Mouse (Mus musculus) spleen, adult 2 months (tissue): Measurements from ENCODE around the gene Adgrf3. TPM values are rescaled to one million over a fixed set of nuclear protein-coding genes. Genes with fewer than 3 reads are reported as not detected.

Experiments
- DNase-seq, 2 experiments: peaks; one replicate each; pipeline versions ENCODE4 v3.0.0 to v3.0.0-alpha.2; 2012 to 2021; ENCODE audit warnings: low spot score in 2 of 2, low read depth in 1 of 2
- H3K27ac ChIP-seq: fragments of 200-500 bp; 2 replicates; pipeline ENCODE4 v1.5.1; 2012; ENCODE audit warnings: low read length, inconsistent platforms; ENCODE audit not compliant: insufficient read depth
- H3K27me3 ChIP-seq: fragments of 200-500 bp; 2 replicates; pipeline ENCODE4 v1.6.1; 2012; ENCODE audit warnings: mild to moderate bottlenecking, moderate library complexity, low read length, inconsistent platforms; ENCODE audit not compliant: control insufficient read depth, insufficient read depth
- H3K36me3 ChIP-seq: fragments of 200-500 bp; 2 replicates; pipeline ENCODE4 v1.6.1; 2012; ENCODE audit warnings: mild to moderate bottlenecking, low read length, inconsistent platforms; ENCODE audit not compliant: control insufficient read depth, insufficient read depth
- H3K4me1 ChIP-seq: fragments of 200-500 bp; 2 replicates; pipeline ENCODE4 v1.6.1; 2011; ENCODE audit warnings: inconsistent platforms; ENCODE audit not compliant: control insufficient read depth, insufficient read depth, insufficient read length
- H3K4me3 ChIP-seq: fragments of 200-500 bp; 2 replicates; pipeline ENCODE4 v1.5.1; 2011; ENCODE audit warnings: mild to moderate bottlenecking, inconsistent platforms; ENCODE audit not compliant: insufficient read depth, insufficient read length; ENCODE audit errors: extremely low read depth
- CTCF ChIP-seq: fragments of 200-500 bp; IDR thresholded peaks from 2 replicates; pipeline ENCODE4 v1.5.1; 2011; ENCODE audit warnings: mild to moderate bottlenecking, inconsistent platforms; ENCODE audit not compliant: insufficient read depth, insufficient read length, insufficient replicate concordance; ENCODE audit errors: extremely low read depth
- POLR2A ChIP-seq: fragments of 200-500 bp; IDR thresholded peaks from 2 replicates; pipeline ENCODE4 v1.6.1; 2011; ENCODE audit warnings: low read depth, low read length, inconsistent platforms
- WGBS: fragments of 180-500 bp; shearing (Covaris S2); methylation state at CpG from one replicate; pipeline ENCODE4 v1.1.7; 2018; 5-methylcytosine and 5-hydroxymethylcytosine counted together
- polyA plus RNA-seq: library from polyadenylated mRNA; depleted of rRNA; stranded (reverse); fragments of >200 nt; gene quantifications from 2 replicates; pipeline ENCODE4 v1.2.3, GENCODE M21; 2012; rRNA removed

Adgrf3 gene
- polyA plus RNA-seq, 1 experiment, result 0.08 TPM

- no peak overlapping the region for H3K27ac ChIP-seq
- 89% methylated on average over 1 of the region's 1 CpGs for whole genome bisulfite sequencing
- H3K4me1 ChIP-seq, result no peaks in the 10 kb centered on the region; the same call in 1 of the 2 replicates
- DNase-seq, result no peak
- H3K4me3 ChIP-seq, result no peak overlapping the region
- H3K36me3 ChIP-seq, result no peaks in the 10 kb centered on the region; the same call in 1 of the 2 replicates
- no peaks in the 10 kb centered on the region for H3K27me3 ChIP-seq
- no peak for TF ChIP-seq CTCF
- TF ChIP-seq POLR2A, result no peak
Measured at GRCm38 (mm10) chr5:30152413-30152812, 53.1 kb downstream of the Adgrf3 start.

GRCm38 (mm10) chr5:30152007-30152406 is 53.5 kb downstream of the Adgrf3 start:
- Histone ChIP-seq H3K27me3 (no peaks in the 10 kb centered on the region), H3K27ac (no peak overlapping the region), H3K4me1 (no peaks in the 10 kb centered on the region; the same call in 1 of the 2 replicates), H3K4me3 (no peak overlapping the region), H3K36me3 (no peaks in the 10 kb centered on the region; the same call in 1 of the 2 replicates)
- DNase-seq, result no peak
- TF ChIP-seq POLR2A (no peak), CTCF (no peak)
- WGBS, result 84% methylated on average over 4 of the region's 4 CpGs

GRCm38 (mm10) chr5:30148133-30148920 is 57.2 kb downstream of the Adgrf3 start:
- TF ChIP-seq POLR2A (no peak), CTCF (no peak)
- Histone ChIP-seq H3K27me3 (no peaks in the 10 kb centered on the region), H3K4me3 (no peak overlapping the region), H3K27ac (no peak overlapping the region), H3K4me1 (no peaks in the 10 kb centered on the region; the same call in 1 of the 2 replicates), H3K36me3 (peaks cover 17% of the 10 kb centered on the region)
- no peak for DNase-seq
- 78% methylated on average over 5 of the region's 5 CpGs for WGBS

- TF ChIP-seq POLR2A (no peak), CTCF (no peak)
- Histone ChIP-seq H3K4me1 (no peaks in the 10 kb centered on the region; the same call in 1 of the 2 replicates), H3K36me3 (peaks cover 27% of the 10 kb centered on the region), H3K27ac (no peak overlapping the region), H3K4me3 (no peak overlapping the region), H3K27me3 (no peaks in the 10 kb centered on the region)
- no peak for DNase-seq
- WGBS, result 97% methylated on average over 6 of the region's 6 CpGs
Measured at GRCm38 (mm10) chr5:30146526-30146925, 59.0 kb downstream of the Adgrf3 start.

Other genes starting within 250 kb of the Adgrf3 start
- not detected in 2 replicates for gene Il6, start 192.6 kb downstream of the Adgrf3 start, polyA plus RNA-seq
- gene Tyms, start 132.1 kb downstream of the Adgrf3 start, polyA plus RNA-seq, result 23.9 and 30.0 TPM in 2 replicates
- not detected in 2 replicates for gene Garem2, start 100.6 kb downstream of the Adgrf3 start, polyA plus RNA-seq
- not detected in 2 replicates for gene 3110082J24Rik, start 99.6 kb downstream of the Adgrf3 start, polyA plus RNA-seq
- gene Hadha, start 50.6 kb downstream of the Adgrf3 start, polyA plus RNA-seq, result 29.4 and 32.0 TPM in 2 replicates
- 35.7 and 37.8 TPM in 2 replicates for gene Hadhb, start 50.5 kb downstream of the Adgrf3 start, polyA plus RNA-seq
- 14.3 and 16.1 TPM in 2 replicates for gene Selenoi, start 26.9 kb upstream of the Adgrf3 start, polyA plus RNA-seq
- 0.14 and 0.20 TPM in 2 replicates for gene Drc1, start 75.7 kb upstream of the Adgrf3 start, polyA plus RNA-seq